Mouse (Mus musculus): ENCODE data around the gene Tut4. TPM values are rescaled to one million over a fixed set of nuclear protein-coding genes. Genes with fewer than 3 reads are reported as not detected.

Gene Tut4
- polyA plus RNA-seq, 2 experiments: 11.7 to 29.7 TPM

DNA sequence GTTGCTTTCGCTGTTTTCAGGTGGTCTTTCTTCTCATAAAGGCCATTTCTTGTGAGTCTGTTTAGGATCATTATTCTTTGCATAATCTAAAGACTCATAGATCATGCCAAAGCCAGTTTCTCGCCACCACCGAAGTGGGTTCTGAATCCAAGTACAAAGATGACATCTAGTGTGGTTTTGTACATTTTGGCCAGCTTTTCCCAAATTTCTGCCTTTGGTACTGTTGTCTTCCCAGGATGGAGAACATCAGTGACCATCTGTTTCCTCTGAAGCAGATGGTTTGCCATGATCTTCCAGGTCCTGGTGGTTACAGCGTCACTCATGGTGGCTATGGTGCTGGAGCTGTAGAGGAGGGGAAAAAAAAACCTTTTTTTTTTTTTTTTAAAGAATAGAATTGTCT, 25.0 kb downstream of the Tut4 start:
- WGBS (ENCODE audit: insufficient replicate concordance): 74% methylated on average over 4 of the region's 4 CpGs
- ATAC-seq (ENCODE audit: insufficient read depth) (no peak), DNase-seq (ENCODE audit: low read depth in 3 of 3, low spot score in 3 of 3) (no peak)
- H3K36me3 ChIP-seq (replicated peaks; ENCODE audit: control insufficient read depth, insufficient read depth, low read depth): peaks cover 13% of the 10 kb centered on the region
- no peak for TF ChIP-seq EP300 (IDR thresholded peaks at IDR 0.05; ENCODE audit: low read depth)
- no peak for TF ChIP-seq CTCF (IDR thresholded peaks at IDR 0.05; ENCODE audit: low read depth)
- H3K4me2 ChIP-seq (ENCODE audit: low read depth): no peak overlapping the region
- no peaks in the 10 kb centered on the region for H3K4me1 ChIP-seq (replicated peaks; ENCODE audit: control insufficient read depth in 2 of 2, insufficient read depth in 2 of 2, low read length in 1 of 2)
- H3K27ac ChIP-seq: no peak overlapping the region
- no peak overlapping the region for H3K9ac ChIP-seq (replicated peaks)
- no peaks in the 10 kb centered on the region for H3K27me3 ChIP-seq (ENCODE audit: control insufficient read depth, insufficient read depth, low read length)
- no peak overlapping the region for H3K4me3 ChIP-seq (ENCODE audit: insufficient read depth in 1 of 2, low read depth in 2 of 2, low read length in 2 of 2)
- H3K9me3 ChIP-seq (ENCODE audit: control insufficient read depth, low read length): no peaks in the 10 kb centered on the region

- Histone ChIP-seq H3K9ac (replicated peaks) (no peak overlapping the region), H3K9me3 (ENCODE audit: control insufficient read depth, low read length) (no peaks in the 10 kb centered on the region), H3K27me3 (ENCODE audit: control insufficient read depth, insufficient read depth, low read length) (no peaks in the 10 kb centered on the region), H3K4me2 (ENCODE audit: low read depth) (no peak overlapping the region), H3K4me1 (replicated peaks; ENCODE audit: control insufficient read depth in 2 of 2, insufficient read depth in 2 of 2, low read length in 1 of 2) (no peaks in the 10 kb centered on the region), H3K4me3 (ENCODE audit: insufficient read depth in 1 of 2, low read depth in 2 of 2, low read length in 2 of 2) (no peak overlapping the region), H3K36me3 (replicated peaks; ENCODE audit: control insufficient read depth, insufficient read depth, low read depth) (peaks cover 4% of the 10 kb centered on the region), H3K27ac (no peak overlapping the region)
- 59% methylated on average over 2 of the region's 2 CpGs for WGBS (ENCODE audit: insufficient replicate concordance)
- DNase-seq (ENCODE audit: low read depth in 3 of 3, low spot score in 3 of 3) (no peak), ATAC-seq (ENCODE audit: insufficient read depth) (no peak)
- TF ChIP-seq EP300 (IDR thresholded peaks at IDR 0.05; ENCODE audit: low read depth) (no peak), CTCF (IDR thresholded peaks at IDR 0.05; ENCODE audit: low read depth) (no peak)
Observed at GRCm38 (mm10) chr4:108503023-108503422, 43.8 kb downstream of the Tut4 start.

DNA sequence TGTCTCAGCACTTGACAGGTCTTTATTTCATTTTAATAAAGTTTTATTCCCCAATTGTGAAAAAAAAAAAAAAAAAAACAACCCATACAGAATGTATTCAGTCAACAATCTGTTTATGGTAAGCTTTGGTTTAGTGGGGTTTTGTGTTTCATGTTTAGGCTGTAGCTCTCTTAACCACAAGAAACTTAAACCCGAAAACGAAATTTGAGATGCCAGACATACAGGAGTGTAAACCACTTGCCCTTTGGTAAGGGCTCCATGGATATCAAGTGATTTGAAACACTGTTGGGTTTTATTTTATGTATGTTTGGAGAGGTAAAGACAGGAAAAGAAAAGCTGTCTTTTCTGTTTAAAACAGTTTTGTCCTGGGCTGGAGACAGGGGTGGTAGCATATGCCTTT, 80.5 kb downstream of the Tut4 start:
- no peak overlapping the region for H3K27ac ChIP-seq
- TF ChIP-seq CTCF (IDR thresholded peaks at IDR 0.05; ENCODE audit: low read depth) (no peak), EP300 (IDR thresholded peaks at IDR 0.05; ENCODE audit: low read depth) (no peak)
- H3K9ac ChIP-seq (replicated peaks): no peak overlapping the region
- no peak overlapping the region for H3K4me2 ChIP-seq (ENCODE audit: low read depth)
- 85% methylated on average over 2 of the region's 2 CpGs for WGBS (ENCODE audit: insufficient replicate concordance)
- DNase-seq (ENCODE audit: low read depth in 3 of 3, low spot score in 3 of 3): no peak
- ATAC-seq (ENCODE audit: insufficient read depth): no peak
- H3K4me1 ChIP-seq (replicated peaks; ENCODE audit: control insufficient read depth in 2 of 2, insufficient read depth in 2 of 2, low read length in 1 of 2): no peaks in the 10 kb centered on the region
- no peaks in the 10 kb centered on the region for H3K27me3 ChIP-seq (ENCODE audit: control insufficient read depth, insufficient read depth, low read length)
- no peaks in the 10 kb centered on the region; the same call in 1 of the 2 replicates for H3K36me3 ChIP-seq (replicated peaks; ENCODE audit: control insufficient read depth, insufficient read depth, low read depth)
- H3K4me3 ChIP-seq (ENCODE audit: insufficient read depth in 1 of 2, low read depth in 2 of 2, low read length in 2 of 2): no peak overlapping the region
- H3K9me3 ChIP-seq (ENCODE audit: control insufficient read depth, low read length): no peaks in the 10 kb centered on the region

DNA sequence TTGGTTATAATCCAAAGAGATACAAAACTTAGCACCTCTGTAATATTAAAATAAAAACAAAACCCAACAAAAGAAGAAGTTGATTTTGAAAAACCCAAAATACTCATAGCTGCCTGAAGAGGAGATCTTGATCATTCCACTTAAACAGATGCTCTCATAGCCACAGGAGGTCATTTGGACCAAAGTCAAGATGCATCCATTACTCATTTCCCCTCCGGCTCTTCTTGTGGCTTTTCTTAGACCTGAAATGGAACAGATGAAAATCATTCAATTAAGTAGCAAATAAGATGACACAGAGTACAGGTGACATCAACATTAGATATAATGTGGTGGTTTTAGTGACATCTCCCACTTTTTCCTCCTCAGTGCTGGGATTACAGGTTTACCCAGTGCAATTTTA, 105.8 kb downstream of the Tut4 start:
- no peak overlapping the region for H3K9ac ChIP-seq (replicated peaks)
- DNase-seq (ENCODE audit: low read depth in 3 of 3, low spot score in 3 of 3) (no peak), ATAC-seq (ENCODE audit: insufficient read depth) (no peak)
- no peak overlapping the region for H3K4me2 ChIP-seq (ENCODE audit: low read depth)
- no peaks in the 10 kb centered on the region for H3K9me3 ChIP-seq (ENCODE audit: control insufficient read depth, low read length)
- WGBS (ENCODE audit: insufficient replicate concordance): 83% methylated on average over 1 of the region's 1 CpGs
- no peak overlapping the region for H3K4me3 ChIP-seq (ENCODE audit: insufficient read depth in 1 of 2, low read depth in 2 of 2, low read length in 2 of 2)
- no peaks in the 10 kb centered on the region for H3K27me3 ChIP-seq (ENCODE audit: control insufficient read depth, insufficient read depth, low read length)
- no peaks in the 10 kb centered on the region for H3K4me1 ChIP-seq (replicated peaks; ENCODE audit: control insufficient read depth in 2 of 2, insufficient read depth in 2 of 2, low read length in 1 of 2)
- no peak overlapping the region for H3K27ac ChIP-seq
- TF ChIP-seq EP300 (IDR thresholded peaks at IDR 0.05; ENCODE audit: low read depth) (no peak), CTCF (IDR thresholded peaks at IDR 0.05; ENCODE audit: low read depth) (no peak)
- peaks cover 69% of the 10 kb centered on the region for H3K36me3 ChIP-seq (replicated peaks; ENCODE audit: control insufficient read depth, insufficient read depth, low read depth)

DNA sequence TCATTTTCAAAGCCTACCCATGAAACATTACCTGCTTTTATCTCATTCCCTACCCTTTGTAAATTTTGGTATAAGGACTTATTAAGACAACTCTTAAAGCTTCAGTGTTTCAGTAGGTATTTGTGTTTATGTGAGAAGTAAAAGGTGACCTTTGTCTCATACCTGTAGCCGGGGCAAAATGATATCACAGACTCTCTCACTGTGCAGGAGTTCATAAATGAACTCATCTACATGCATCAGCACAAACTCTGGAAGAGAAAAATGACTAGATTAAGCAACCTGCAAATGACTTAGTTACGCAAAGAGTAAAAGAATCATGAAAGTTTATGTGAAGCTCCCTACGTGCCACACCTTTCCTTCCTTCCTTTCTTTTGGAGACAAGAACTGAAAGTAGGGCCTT, 113.4 kb downstream of the Tut4 start:
- peaks cover 3 to 4% of the 10 kb centered on the region in 2 experiments; a peak in 3 of 4 replicates for H3K4me1 ChIP-seq (replicated peaks; ENCODE audit: control insufficient read depth in 2 of 2, insufficient read depth in 2 of 2, low read length in 1 of 2)
- H3K27me3 ChIP-seq (ENCODE audit: control insufficient read depth, insufficient read depth, low read length): no peaks in the 10 kb centered on the region
- no peak overlapping the region for H3K9ac ChIP-seq (replicated peaks)
- ATAC-seq (ENCODE audit: insufficient read depth): no peak
- H3K4me3 ChIP-seq (ENCODE audit: insufficient read depth in 1 of 2, low read depth in 2 of 2, low read length in 2 of 2): no peak overlapping the region
- whole genome bisulfite sequencing (ENCODE audit: insufficient replicate concordance): 84% methylated on average over 3 of the region's 3 CpGs
- H3K27ac ChIP-seq: no peak overlapping the region
- DNase-seq (ENCODE audit: low read depth in 3 of 3, low spot score in 3 of 3): no peak
- H3K36me3 ChIP-seq (replicated peaks; ENCODE audit: control insufficient read depth, insufficient read depth, low read depth): peaks cover 46% of the 10 kb centered on the region
- no peak overlapping the region for H3K4me2 ChIP-seq (ENCODE audit: low read depth)
- TF ChIP-seq EP300 (IDR thresholded peaks at IDR 0.05; ENCODE audit: low read depth): no peak
- TF ChIP-seq CTCF (IDR thresholded peaks at IDR 0.05; ENCODE audit: low read depth): no peak
- no peaks in the 10 kb centered on the region for H3K9me3 ChIP-seq (ENCODE audit: control insufficient read depth, low read length)

Data from liver, embryonic 14.5 days (tissue).